Mouse (Mus musculus): ENCODE results near the gene Tuba3a. TPM values are rescaled to one million over a fixed set of nuclear protein-coding genes. Genes with fewer than 3 reads are reported as not detected.
A peak's percentile ranks its signal among the peaks of the same experiment; 100 is the strongest.
"Not testable (repeated sequence)": the region's sequence is repeated elsewhere in the genome, so short reads cannot be mapped to it uniquely, and the experiment has no call there.

The Tuba3a gene
- polyA plus RNA-seq, 1 experiment from 2014 or later: not detected

- not testable (repeated sequence) for H3K27ac ChIP-seq; H3K9me3 ChIP-seq (replicated peaks); ATAC-seq (ENCODE audit: low read depth); H3K36me3 ChIP-seq; H3K4me1 ChIP-seq (replicated peaks); H3K27me3 ChIP-seq; H3K9ac ChIP-seq; H3K4me2 ChIP-seq; H3K4me3 ChIP-seq (replicated peaks); DNase-seq
- WGBS (ENCODE audit: insufficient replicate concordance): 78% methylated on average over 13 of the region's 13 CpGs
Observed at GRCm38 (mm10) chr6:125282721-125283120, 3.1 kb downstream of the Tuba3a start.

GRCm38 (mm10) chr6:125279729-125280128, 6.1 kb downstream of the Tuba3a start:
- H3K36me3 ChIP-seq: no peaks in the 10 kb centered on the region
- no peaks in the 10 kb centered on the region for H3K27me3 ChIP-seq
- DNase-seq (no peak), ATAC-seq (ENCODE audit: low read depth) (no peak)
- H3K4me1 ChIP-seq (replicated peaks): no peaks in the 10 kb centered on the region
- 41% methylated on average over 8 of the region's 8 CpGs for WGBS (ENCODE audit: insufficient replicate concordance)
- H3K4me2 ChIP-seq: no peak overlapping the region
- H3K27ac ChIP-seq: no peak overlapping the region
- H3K9me3 ChIP-seq (replicated peaks): no peaks in the 10 kb centered on the region
- no peak overlapping the region for H3K9ac ChIP-seq
- H3K4me3 ChIP-seq (replicated peaks): no peak overlapping the region

GRCm38 (mm10) chr6:125274841-125275563, 10.8 kb downstream of the Tuba3a start:
- DNase-seq: no peak
- no peaks in the 10 kb centered on the region for H3K9me3 ChIP-seq (replicated peaks)
- no peak overlapping the region for H3K4me3 ChIP-seq (replicated peaks)
- WGBS (ENCODE audit: insufficient replicate concordance): 51% methylated on average over 15 of the region's 15 CpGs
- H3K9ac ChIP-seq: no peak overlapping the region
- no peaks in the 10 kb centered on the region for H3K36me3 ChIP-seq
- peaks cover 14% of the 10 kb centered on the region for H3K4me1 ChIP-seq (replicated peaks)
- no peak overlapping the region for H3K27ac ChIP-seq
- ATAC-seq (ENCODE audit: low read depth): no peak
- no peaks in the 10 kb centered on the region for H3K27me3 ChIP-seq
- H3K4me2 ChIP-seq: no peak overlapping the region

GRCm38 (mm10) chr6:125272228-125272785, 13.5 kb downstream of the Tuba3a start:
- no peaks in the 10 kb centered on the region for H3K36me3 ChIP-seq
- no peak overlapping the region for H3K9ac ChIP-seq
- DNase-seq: no peak
- no peaks in the 10 kb centered on the region for H3K27me3 ChIP-seq
- WGBS (ENCODE audit: insufficient replicate concordance): 70% methylated on average over 10 of the region's 10 CpGs
- no peak overlapping the region for H3K4me2 ChIP-seq
- H3K4me3 ChIP-seq (replicated peaks): no peak overlapping the region
- H3K9me3 ChIP-seq (replicated peaks): no peaks in the 10 kb centered on the region
- peaks cover 14% of the 10 kb centered on the region for H3K4me1 ChIP-seq (replicated peaks)
- no peak overlapping the region for H3K27ac ChIP-seq
- no peak for ATAC-seq (ENCODE audit: low read depth)

- Histone ChIP-seq H3K27me3 (no peaks in the 10 kb centered on the region), H3K36me3 (no peaks in the 10 kb centered on the region), H3K9me3 (replicated peaks) (no peaks in the 10 kb centered on the region), H3K9ac (0 out of 2 replicates have a peak overlapping the region, but pooled peaks have one; percentile 27), H3K4me1 (replicated peaks) (peaks cover 14% of the 10 kb centered on the region), H3K27ac (no peak overlapping the region), H3K4me3 (replicated peaks) (no peak overlapping the region), H3K4me2 (peak overlapping the region; percentile 39)
- ATAC-seq (ENCODE audit: low read depth) (peak; percentile 81), DNase-seq (peak; percentile 63)
- WGBS (ENCODE audit: insufficient replicate concordance): 15% methylated on average over 17 of the region's 17 CpGs
Observed at GRCm38 (mm10) chr6:125271455-125272227, 14.2 kb downstream of the Tuba3a start.

GRCm38 (mm10) chr6:125268799-125269198, 17.0 kb downstream of the Tuba3a start:
- 54% methylated on average over 6 of the region's 6 CpGs for WGBS (ENCODE audit: insufficient replicate concordance)
- ATAC-seq (ENCODE audit: low read depth): no peak
- no peaks in the 10 kb centered on the region for H3K36me3 ChIP-seq

GRCm38 (mm10) chr6:125267469-125267868, 18.4 kb downstream of the Tuba3a start:
- 65% methylated on average over 3 of the region's 3 CpGs for WGBS (ENCODE audit: insufficient replicate concordance)
- Histone ChIP-seq H3K27ac (no peak overlapping the region), H3K36me3 (no peaks in the 10 kb centered on the region), H3K4me2 (no peak overlapping the region), H3K9ac (no peak overlapping the region), H3K4me3 (replicated peaks) (no peak overlapping the region), H3K4me1 (replicated peaks) (peaks cover 14% of the 10 kb centered on the region), H3K27me3 (no peaks in the 10 kb centered on the region), H3K9me3 (replicated peaks) (no peaks in the 10 kb centered on the region)
- no peak for DNase-seq
- ATAC-seq (ENCODE audit: low read depth): no peak

More at GRCm38 (mm10) chr6:125268799-125269198, 17.0 kb downstream of the Tuba3a start:
- Histone ChIP-seq H3K4me1 (replicated peaks) (peaks cover 14% of the 10 kb centered on the region), H3K4me2 (no peak overlapping the region), H3K27ac (no peak overlapping the region), H3K4me3 (replicated peaks) (no peak overlapping the region), H3K9me3 (replicated peaks) (no peaks in the 10 kb centered on the region), H3K27me3 (no peaks in the 10 kb centered on the region), H3K9ac (no peak overlapping the region)
- no peak for DNase-seq

GRCm38 (mm10) chr6:125266600-125266999, 19.2 kb downstream of the Tuba3a start:
- DNase-seq; H3K9me3 ChIP-seq (replicated peaks); H3K9ac ChIP-seq; H3K4me2 ChIP-seq; H3K27ac ChIP-seq; ATAC-seq (ENCODE audit: low read depth); H3K4me1 ChIP-seq (replicated peaks); H3K36me3 ChIP-seq; H3K27me3 ChIP-seq; H3K4me3 ChIP-seq (replicated peaks): not testable (repeated sequence)
- whole genome bisulfite sequencing (ENCODE audit: insufficient replicate concordance): 60% methylated on average over 6 of the region's 6 CpGs

- WGBS (ENCODE audit: insufficient replicate concordance): 68% methylated on average over 13 of the region's 13 CpGs
Observed at GRCm38 (mm10) chr6:125266091-125266490, 19.8 kb downstream of the Tuba3a start.

GRCm38 (mm10) chr6:125265239-125265638, 20.6 kb downstream of the Tuba3a start:
- no peak overlapping the region for H3K4me2 ChIP-seq
- no peak overlapping the region for H3K27ac ChIP-seq
- H3K9ac ChIP-seq: no peak overlapping the region
- ATAC-seq (ENCODE audit: low read depth) (no peak), DNase-seq (no peak)
- H3K27me3 ChIP-seq: no peaks in the 10 kb centered on the region
- H3K4me3 ChIP-seq (replicated peaks): no peak overlapping the region
- 40% methylated on average over 10 of the region's 10 CpGs for WGBS (ENCODE audit: insufficient replicate concordance)
- H3K9me3 ChIP-seq (replicated peaks): no peaks in the 10 kb centered on the region
- no peaks in the 10 kb centered on the region for H3K36me3 ChIP-seq
- H3K4me1 ChIP-seq (replicated peaks): no peaks in the 10 kb centered on the region

More at GRCm38 (mm10) chr6:125266091-125266490, 19.8 kb downstream of the Tuba3a start:
- Histone ChIP-seq H3K4me1 (replicated peaks) (peaks cover 4% of the 10 kb centered on the region), H3K9me3 (replicated peaks) (no peaks in the 10 kb centered on the region), H3K4me3 (replicated peaks) (no peak overlapping the region), H3K27me3 (no peaks in the 10 kb centered on the region), H3K36me3 (no peaks in the 10 kb centered on the region), H3K4me2 (no peak overlapping the region), H3K27ac (no peak overlapping the region), H3K9ac (no peak overlapping the region)
- ATAC-seq (ENCODE audit: low read depth) (no peak), DNase-seq (no peak)

- Histone ChIP-seq H3K4me2 (no peak overlapping the region), H3K9me3 (replicated peaks) (no peaks in the 10 kb centered on the region), H3K36me3 (no peaks in the 10 kb centered on the region), H3K9ac (no peak overlapping the region), H3K4me3 (replicated peaks) (no peak overlapping the region), H3K4me1 (replicated peaks) (no peaks in the 10 kb centered on the region), H3K27me3 (no peaks in the 10 kb centered on the region), H3K27ac (no peak overlapping the region)
- DNase-seq: no peak
- ATAC-seq (ENCODE audit: low read depth): no peak
- WGBS (ENCODE audit: insufficient replicate concordance): 75% methylated on average over 9 of the region's 9 CpGs
Observed at GRCm38 (mm10) chr6:125264219-125264618, 21.6 kb downstream of the Tuba3a start.
